Comparison of ENCODE assay signal across 24 mouse cellular contexts in genomic region chr3:6525173-6525572, GRCm38 (mm10).
"Had no signal": no experiment of that assay in that cellular context is flagged by ENCODE, and none has a peak within 500 bp of the region (broad histone marks: within the 10 kb centered on the region; RNA-seq: fewer than 3 reads in every experiment).

No protein-coding gene starts in this region.

- H3K9me3 ChIP-seq: heart, embryonic 10.5 days; heart, embryonic 12.5 days; hindbrain, embryonic 12.5 days; intestine, embryonic 15.5 days; limb, embryonic 10.5 days; limb, embryonic 12.5 days had no signal

- H3K27me3 ChIP-seq: heart, embryonic 12.5 days; hindbrain, embryonic 12.5 days; intestine, embryonic 15.5 days; limb, embryonic 12.5 days had no signal

- H3K36me3 ChIP-seq: heart, embryonic 10.5 days; heart, embryonic 12.5 days; hindbrain, embryonic 10.5 days; hindbrain, embryonic 12.5 days; intestine, embryonic 15.5 days; limb, embryonic 10.5 days; limb, embryonic 12.5 days had no signal

- ATAC-seq: hindbrain, embryonic 16.5 days; inflammation-experienced regulatory T-cells, adult 6 months; intestine, embryonic 15.5 days; intestine, postnatal 0 days had no signal

- H3K4me1 ChIP-seq: heart, embryonic 10.5 days; heart, embryonic 12.5 days; hindbrain, embryonic 10.5 days; hindbrain, embryonic 12.5 days; intestine, embryonic 15.5 days; limb, embryonic 10.5 days; limb, embryonic 12.5 days had no signal

- H3K9ac ChIP-seq: heart, embryonic 12.5 days; hindbrain, embryonic 12.5 days; hindbrain, embryonic 14.5 days; intestine, embryonic 15.5 days; limb, embryonic 12.5 days had no signal

- H3K27ac ChIP-seq: gastrocnemius, adult 2 months; heart, embryonic 10.5 days; hindbrain, embryonic 10.5 days; hindbrain, embryonic 12.5 days; hindbrain, embryonic 14.5 days; intestine, embryonic 15.5 days; layer of hippocampus, adult 2 months; left cerebral cortex, adult 2 months; limb, embryonic 10.5 days; limb, embryonic 12.5 days had no signal

- H3K4me3 ChIP-seq: gastrocnemius, adult 2 months; heart, embryonic 10.5 days; heart, embryonic 12.5 days; hindbrain, embryonic 10.5 days; hindbrain, embryonic 12.5 days; intestine, embryonic 15.5 days; layer of hippocampus, adult 2 months; left cerebral cortex, adult 2 months; limb, embryonic 10.5 days; limb, embryonic 12.5 days had no signal

- DNase-seq: gastrocnemius, adult 2 months; gastrocnemius, postnatal 10 days; gastrocnemius, postnatal 25 days; heart, adult 18-20 months; heart, postnatal 10 days; heart, postnatal 4 days; kidney, adult 18-20 months; kidney, adult 8-10 months; kidney, postnatal 14 days; kidney, postnatal 36 days; liver had no signal

- H3K4me2 ChIP-seq: heart, embryonic 12.5 days; hindbrain, embryonic 12.5 days; hindbrain, embryonic 14.5 days; intestine, embryonic 15.5 days; limb, embryonic 12.5 days had no signal
